Mouse (Mus musculus) kidney, embryonic 14.5 days (tissue): Measurements from ENCODE around the gene Hes3. TPM values are rescaled to one million over a fixed set of nuclear protein-coding genes. Genes with fewer than 3 reads are reported as not detected.

Source experiments
- ATAC-seq: fragments of 200-750 bp; cut with Nextera tagmentation; 2 replicates; pipeline ENCODE4 v1.8.0; 2017; ENCODE audit warnings: moderate number of reproducible peaks, mild to moderate bottlenecking, moderate TSS enrichment, moderate library complexity; ENCODE audit not compliant: low FRiP score, low TSS enrichment
- H3K27ac ChIP-seq: fragments of 300-500 bp; sonication (generic); 2 replicates; pipeline ENCODE4 v1.5.1; 2014; ENCODE audit warnings: low read depth, mild to moderate bottlenecking, low read length, moderate library complexity, mixed read lengths
- H3K27me3 ChIP-seq: fragments of 300-500 bp; sonication (generic); 2 replicates; pipeline ENCODE4 v1.6.1; 2014; ENCODE audit warnings: mild to moderate bottlenecking, low read length; ENCODE audit not compliant: control insufficient read depth, insufficient read depth
- H3K36me3 ChIP-seq: fragments of 300-500 bp; sonication (generic); 2 replicates; pipeline ENCODE4 v1.6.1; 2014; ENCODE audit warnings: low read length, mixed read lengths; ENCODE audit not compliant: control insufficient read depth, insufficient read depth
- H3K4me1 ChIP-seq: fragments of 300-500 bp; sonication (generic); 2 replicates; pipeline ENCODE4 v1.6.1; 2014; ENCODE audit warnings: low read length, mixed read lengths; ENCODE audit not compliant: control insufficient read depth, insufficient read depth
- H3K4me2 ChIP-seq: fragments of 300-500 bp; sonication (generic); replicated peaks from 2 replicates; pipeline ENCODE4 v1.6.1; 2014; ENCODE audit warnings: low read depth, mild to moderate bottlenecking, low read length
- H3K4me3 ChIP-seq: fragments of 300-500 bp; sonication (generic); 2 replicates; pipeline ENCODE4 v1.5.1; 2014; ENCODE audit warnings: mild to moderate bottlenecking, low read length
- H3K9ac ChIP-seq: fragments of 300-500 bp; sonication (generic); 2 replicates; pipeline ENCODE4 v1.6.1; 2014; ENCODE audit warnings: low read depth, mild to moderate bottlenecking, low read length, moderate library complexity
- H3K9me3 ChIP-seq: fragments of 300-500 bp; sonication (generic); 2 replicates; pipeline ENCODE4 v1.6.1; 2016; ENCODE audit warnings: low read length; ENCODE audit not compliant: control insufficient read depth
- WGBS: fragments of 180-500 bp; shearing (Covaris S2); extraction: QIAGEN DNeasy Blood & Tissue Kit; methylation state at CpG from one replicate; pipeline ENCODE4 v1.1.7; 2014; 5-methylcytosine and 5-hydroxymethylcytosine counted together
- polyA plus RNA-seq: library from polyadenylated mRNA; unstranded; fragments of >200 nt; fragmentation: Nextera tagmentation; extraction: Ambion mirVana; gene quantifications from 2 replicates; pipeline ENCODE4 v1.2.1, GENCODE M21; 2014

The Hes3 gene
- polyA plus RNA-seq, 1 experiment from 2014 or later = not detected

- Histone ChIP-seq H3K4me3 (no peak overlapping the region), H3K9ac (no peak overlapping the region), H3K27ac (no peak overlapping the region), H3K9me3 (no peaks in the 10 kb centered on the region), H3K4me1 (peaks cover 18% of the 10 kb centered on the region), H3K4me2 (no peak overlapping the region), H3K36me3 (no peaks in the 10 kb centered on the region), H3K27me3 (peaks cover 90% of the 10 kb centered on the region)
- 6% methylated on average over 19 of the region's 19 CpGs for WGBS
- no peak for ATAC-seq
Observed at GRCm38 (mm10) chr4:152287317-152288120, 3.9 kb downstream of the Hes3 start.

- whole genome bisulfite sequencing = 3% methylated on average over 26 of the region's 26 CpGs
- no peak overlapping the region for H3K27ac ChIP-seq
- H3K27me3 ChIP-seq = peaks cover 90% of the 10 kb centered on the region
- H3K36me3 ChIP-seq = no peaks in the 10 kb centered on the region
- no peak overlapping the region for H3K9ac ChIP-seq
- ATAC-seq = no peak
- no peak overlapping the region for H3K4me2 ChIP-seq
- H3K4me3 ChIP-seq = no peak overlapping the region
- H3K4me1 ChIP-seq = peaks cover 15% of the 10 kb centered on the region
- no peaks in the 10 kb centered on the region for H3K9me3 ChIP-seq
Observed at GRCm38 (mm10) chr4:152286887-152287286, 4.6 kb downstream of the Hes3 start.

GRCm38 (mm10) chr4:152286183-152286582 is 5.3 kb downstream of the Hes3 start:
- Histone ChIP-seq H3K9me3 (no peaks in the 10 kb centered on the region), H3K27ac (no peak overlapping the region), H3K27me3 (peaks cover 89% of the 10 kb centered on the region), H3K4me1 (peaks cover 15% of the 10 kb centered on the region), H3K36me3 (no peaks in the 10 kb centered on the region), H3K4me3 (peak overlapping the region; percentile 8; the same call in 1 of the 2 replicates), H3K4me2 (peak overlapping the region; percentile 15), H3K9ac (no peak overlapping the region)
- WGBS = 4% methylated on average over 32 of the region's 32 CpGs
- no peak for ATAC-seq

- Histone ChIP-seq H3K9me3 (no peaks in the 10 kb centered on the region), H3K27ac (no peak overlapping the region), H3K9ac (no peak overlapping the region), H3K4me2 (no peak overlapping the region), H3K4me1 (peaks cover 15% of the 10 kb centered on the region), H3K4me3 (no peak overlapping the region), H3K27me3 (peaks cover 83% of the 10 kb centered on the region), H3K36me3 (no peaks in the 10 kb centered on the region)
- WGBS = 4% methylated on average over 10 of the region's 10 CpGs
- ATAC-seq = no peak
Observed at GRCm38 (mm10) chr4:152285505-152285904, 6.0 kb downstream of the Hes3 start.

- Histone ChIP-seq H3K27me3 (peaks cover 69% of the 10 kb centered on the region), H3K4me1 (peaks cover 12% of the 10 kb centered on the region), H3K9me3 (no peaks in the 10 kb centered on the region), H3K36me3 (peaks cover 5% of the 10 kb centered on the region; the same call in 1 of the 2 replicates), H3K4me2 (peak overlapping the region; percentile 62), H3K9ac (peak overlapping the region; percentile 45; the same call in 1 of the 2 replicates), H3K27ac (no peak overlapping the region), H3K4me3 (peak overlapping the region; percentile 25)
- 6% methylated on average over 67 of the region's 70 CpGs for WGBS
- peak; percentile 88 for ATAC-seq
Observed at GRCm38 (mm10) chr4:152283186-152283950, 8.1 kb downstream of the Hes3 start.

GRCm38 (mm10) chr4:152282721-152283120 is 8.7 kb downstream of the Hes3 start:
- H3K36me3 ChIP-seq = peaks cover 5% of the 10 kb centered on the region; the same call in 1 of the 2 replicates
- H3K27ac ChIP-seq = no peak overlapping the region
- H3K9ac ChIP-seq = peak overlapping the region; percentile 45
- peak overlapping the region; percentile 62 for H3K4me2 ChIP-seq
- H3K4me3 ChIP-seq = peak overlapping the region; percentile 25
- no peak for ATAC-seq
- peaks cover 63% of the 10 kb centered on the region for H3K27me3 ChIP-seq
- H3K4me1 ChIP-seq = peaks cover 12% of the 10 kb centered on the region
- WGBS = 14% methylated on average over 33 of the region's 34 CpGs
- H3K9me3 ChIP-seq = no peaks in the 10 kb centered on the region

GRCm38 (mm10) chr4:152281601-152282000 is 9.9 kb downstream of the Hes3 start:
- H3K9me3 ChIP-seq = no peaks in the 10 kb centered on the region
- peaks cover 5% of the 10 kb centered on the region; the same call in 1 of the 2 replicates for H3K36me3 ChIP-seq
- H3K9ac ChIP-seq = no peak overlapping the region
- no peak overlapping the region for H3K27ac ChIP-seq
- no peak overlapping the region for H3K4me3 ChIP-seq
- peaks cover 52% of the 10 kb centered on the region for H3K27me3 ChIP-seq
- no peak overlapping the region for H3K4me2 ChIP-seq
- WGBS = 55% methylated on average over 15 of the region's 15 CpGs
- no peak for ATAC-seq
- H3K4me1 ChIP-seq = peaks cover 10% of the 10 kb centered on the region

- H3K9me3 ChIP-seq = no peaks in the 10 kb centered on the region
- H3K4me1 ChIP-seq = peaks cover 9% of the 10 kb centered on the region; the same call in 1 of the 2 replicates
- H3K4me3 ChIP-seq = no peak overlapping the region
- no peak for ATAC-seq
- no peak overlapping the region for H3K4me2 ChIP-seq
- no peak overlapping the region for H3K9ac ChIP-seq
- no peak overlapping the region for H3K27ac ChIP-seq
- WGBS = 89% methylated on average over 23 of the region's 23 CpGs
- peaks cover 5% of the 10 kb centered on the region; the same call in 1 of the 2 replicates for H3K36me3 ChIP-seq
- peaks cover 26% of the 10 kb centered on the region for H3K27me3 ChIP-seq
Observed at GRCm38 (mm10) chr4:152278986-152279385, 12.5 kb downstream of the Hes3 start.
